Mouse (Mus musculus) layer of hippocampus, adult 11-12 months (tissue): ENCODE data around the gene Rabl6.

Experiments used
- DNase-seq: peaks from one replicate; pipeline ENCODE4 v3.0.0; 2022; ENCODE audit warnings: low spot score

Rabl6 gene

GRCm38 (mm10) chr2:25607761-25608622 is at the start of gene Rabl6:
Rabl6 (minus strand) TSS chr2:25608521.
- DNase-seq, result peak; percentile 91

DNA sequence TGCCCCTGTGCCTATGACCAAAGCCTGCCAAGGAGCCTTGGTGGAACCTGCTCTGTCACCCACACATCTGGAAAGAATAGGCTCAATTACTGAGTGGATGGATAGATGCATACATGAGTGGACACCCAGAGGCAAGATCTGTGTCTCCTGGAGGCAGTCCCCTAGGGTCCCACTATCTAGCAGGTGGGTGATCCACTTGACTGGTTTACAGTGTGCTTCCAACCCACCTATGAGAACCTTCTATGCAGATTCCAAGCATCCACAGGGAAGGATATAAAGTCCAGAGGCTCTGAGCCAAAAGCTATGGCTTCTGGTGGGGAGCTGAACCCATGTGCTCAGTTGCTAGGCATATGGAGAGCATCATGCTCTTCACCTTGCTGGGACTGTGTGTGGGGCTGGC is 49.3 kb upstream of the Rabl6 start, which contains the start of gene Lcn5:
Lcn5 (plus strand) TSS at position 301 of the 400 bp plus-strand sequence.
- no peak for DNase-seq

GRCm38 (mm10) chr2:25657246-25657645 is 48.9 kb upstream of the Rabl6 start:
- no peak for DNase-seq

GRCm38 (mm10) chr2:25656691-25657090 is 48.4 kb upstream of the Rabl6 start:
- no peak for DNase-seq

- DNase-seq, result no peak
Measured at GRCm38 (mm10) chr2:25654502-25654901, 46.2 kb upstream of the Rabl6 start.

GRCm38 (mm10) chr2:25652902-25653301 is 44.6 kb upstream of the Rabl6 start, which contains the start of gene Lcn8:
Lcn8 (plus strand) TSS chr2:25653120.
- DNase-seq, result no peak

GRCm38 (mm10) chr2:25639890-25640289 is 31.6 kb upstream of the Rabl6 start:
- no peak for DNase-seq

DNA sequence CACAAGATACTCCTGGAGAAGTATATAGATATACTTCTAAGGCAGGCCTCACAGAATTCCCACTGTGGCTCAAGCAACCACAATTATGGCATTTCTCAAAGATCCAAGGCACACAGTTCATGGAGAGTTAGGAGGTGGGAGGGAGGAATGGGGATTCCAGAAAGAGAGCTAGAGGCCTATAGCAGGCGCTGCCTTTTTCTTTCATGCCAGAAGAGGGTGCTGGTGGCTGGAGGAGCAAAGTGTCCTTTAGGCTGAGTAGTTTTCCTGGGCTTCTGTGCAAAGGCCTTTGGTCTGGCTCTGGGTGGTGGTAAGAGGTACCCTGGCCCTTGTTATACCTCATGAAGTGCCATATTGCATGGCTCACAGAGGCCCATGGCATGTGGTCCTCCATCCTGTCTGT is 25.7 kb upstream of the Rabl6 start:
- no peak for DNase-seq

DNA sequence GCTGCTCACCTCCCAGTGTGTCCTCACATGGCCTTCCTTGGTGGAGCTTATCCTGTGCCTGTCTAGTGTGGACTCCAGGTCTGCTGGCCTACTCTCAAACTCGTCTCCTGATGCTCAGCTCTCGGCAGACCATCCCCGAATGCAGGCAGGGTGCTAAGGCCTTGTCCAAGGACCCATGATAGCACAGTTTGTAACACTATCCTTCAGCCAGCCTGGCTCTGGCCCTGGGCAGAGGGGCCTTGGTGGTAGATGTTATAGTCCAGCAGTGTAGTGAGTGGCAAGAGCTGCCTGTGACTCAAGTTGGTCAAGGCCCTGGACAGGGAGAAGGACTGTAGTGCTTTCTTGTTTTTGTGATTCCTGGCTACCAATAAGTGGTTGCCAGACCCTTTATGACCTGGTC is 25.3 kb upstream of the Rabl6 start:
- DNase-seq, result no peak

DNA sequence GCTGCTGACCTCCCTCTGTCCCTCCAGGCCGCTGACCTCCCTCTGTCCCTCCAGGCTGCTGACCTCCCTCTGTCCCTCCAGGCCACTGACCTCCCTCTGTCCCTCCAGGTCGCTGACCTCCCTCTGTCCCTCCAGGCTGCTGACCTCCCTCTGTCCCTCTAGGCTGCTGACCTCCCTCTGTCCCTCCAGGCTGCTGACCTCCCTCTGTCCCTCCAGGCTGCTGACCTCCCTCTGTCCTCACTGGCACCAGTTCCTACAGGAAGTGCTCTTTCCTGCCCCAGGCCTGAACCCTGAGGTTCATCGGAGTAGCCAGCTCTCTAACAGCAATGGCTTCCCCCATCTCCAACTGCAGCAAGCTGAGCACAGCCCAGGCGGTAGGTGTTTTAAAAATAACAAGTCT is 20.4 kb upstream of the Rabl6 start:
- DNase-seq, result no peak

DNA sequence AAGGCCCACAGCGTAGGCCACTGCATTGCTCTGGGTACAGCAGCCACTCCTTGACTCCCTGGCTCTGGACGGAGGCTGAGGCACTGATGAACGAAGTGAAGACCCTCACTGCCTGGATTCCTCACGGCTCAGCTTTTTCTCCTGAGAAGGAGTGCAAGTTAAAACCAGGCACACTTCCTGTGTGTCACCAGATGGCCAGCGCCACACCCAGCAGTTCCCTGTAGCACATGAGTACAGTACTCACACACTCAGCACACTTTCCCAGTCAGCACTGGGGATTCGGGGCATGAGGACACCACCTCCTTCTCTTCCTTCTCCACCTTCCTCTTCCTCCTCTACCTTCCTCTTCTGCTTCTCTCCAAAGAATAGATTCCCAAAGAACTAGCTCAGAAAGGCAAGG is 19.5 kb upstream of the Rabl6 start, which contains the start of gene Fcna:
Fcna (minus strand) TSS at position 220 of the 400 bp plus-strand sequence.
- no peak for DNase-seq

DNA sequence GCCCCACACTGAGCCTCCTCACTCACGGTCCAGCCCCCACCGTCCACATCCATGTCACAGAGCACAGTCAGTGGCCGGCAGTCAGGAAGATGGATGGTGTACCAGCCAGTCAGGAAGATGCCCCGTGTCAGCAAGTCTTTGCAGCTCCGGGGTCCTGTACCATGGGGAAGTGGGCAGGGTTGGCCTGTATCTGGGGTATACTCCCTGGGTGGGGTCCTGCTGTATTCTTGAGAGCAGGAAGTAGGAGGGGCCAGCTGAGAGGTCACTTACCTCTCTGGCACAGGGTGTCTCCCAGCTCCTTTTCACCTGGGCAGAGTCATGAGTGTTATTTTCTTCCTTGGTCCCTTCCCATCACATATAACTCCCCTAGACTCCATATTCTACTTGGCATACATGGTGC is 17.7 kb upstream of the Rabl6 start:
- no peak for DNase-seq

DNA sequence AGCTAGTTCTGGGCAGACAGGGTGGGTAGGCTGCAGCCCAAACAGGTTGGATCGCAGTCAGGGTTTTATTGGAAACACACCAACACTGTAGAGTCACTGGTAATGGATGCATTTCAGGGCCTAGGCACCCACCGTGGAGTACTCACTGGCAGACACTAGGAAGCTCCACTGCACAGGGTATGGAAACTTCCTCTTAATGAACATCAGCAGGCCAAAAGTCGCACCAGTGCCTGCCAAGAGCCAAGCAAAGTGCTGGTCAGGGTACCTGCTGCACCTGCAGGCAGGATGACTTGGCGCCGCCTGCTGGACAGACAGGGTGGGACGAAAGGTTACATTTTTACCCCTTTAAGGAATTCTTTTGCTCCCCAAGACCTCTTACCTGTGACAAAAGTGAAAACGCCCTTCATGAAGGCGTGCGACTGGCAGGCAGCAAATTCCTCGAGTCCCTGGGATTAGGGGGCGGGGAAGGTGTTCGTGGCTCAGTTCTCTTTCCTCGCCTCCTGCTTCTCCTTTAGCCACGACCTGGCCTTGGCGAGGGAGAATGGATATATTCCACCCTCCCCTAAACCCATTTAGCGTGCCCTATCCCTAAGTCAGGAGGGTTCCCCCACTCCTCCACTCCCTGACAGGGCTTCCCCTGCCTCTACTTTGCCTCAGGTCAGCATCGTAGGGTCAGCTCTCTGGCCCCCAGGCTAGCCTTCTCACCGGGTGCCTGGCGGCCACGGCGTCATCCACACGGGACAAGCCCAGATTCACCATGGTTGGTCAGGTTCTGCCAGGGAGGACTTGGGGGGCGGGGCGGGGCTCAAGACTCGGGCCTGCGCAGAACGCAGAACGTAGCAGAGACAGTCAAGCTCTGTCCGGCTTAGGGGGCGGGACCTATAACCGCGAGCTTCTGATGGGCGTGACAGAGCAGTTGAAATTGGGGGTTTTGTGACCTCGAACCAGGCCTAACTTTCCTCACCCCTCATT is 13.2 kb upstream of the Rabl6 start, which contains the start of gene Tmem141:
Tmem141 (minus strand) TSS at position 777 of the 972 bp plus-strand sequence.
- DNase-seq, result peak; percentile 88

GRCm38 (mm10) chr2:25620852-25621228 is 12.5 kb upstream of the Rabl6 start:
- DNase-seq, result no peak

DNA sequence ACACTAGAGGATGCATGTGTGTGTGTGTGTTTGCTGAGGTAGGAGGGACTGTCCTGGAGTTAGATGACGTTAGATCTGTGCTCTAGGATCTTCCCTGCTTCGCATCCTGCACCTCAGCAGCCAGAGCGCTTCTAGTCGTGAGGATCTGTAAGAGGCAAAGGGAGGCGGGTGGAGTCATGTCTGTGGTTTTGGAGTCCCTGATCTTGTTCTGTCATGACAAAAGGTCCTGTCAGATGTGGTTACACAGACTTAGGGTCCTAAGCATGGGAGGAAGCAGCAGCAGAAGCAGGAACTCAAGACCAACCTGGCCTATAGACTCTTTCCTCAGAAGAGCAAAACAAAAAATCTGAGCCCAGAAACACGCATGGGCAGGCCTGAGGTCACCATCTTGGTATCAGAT is 12.1 kb upstream of the Rabl6 start:
- DNase-seq, result no peak

- no peak for DNase-seq
Measured at GRCm38 (mm10) chr2:25617578-25617977, 9.3 kb upstream of the Rabl6 start, which contains the start of gene Ccdc183. Ccdc183 (minus strand) TSS chr2:25617678.

DNA sequence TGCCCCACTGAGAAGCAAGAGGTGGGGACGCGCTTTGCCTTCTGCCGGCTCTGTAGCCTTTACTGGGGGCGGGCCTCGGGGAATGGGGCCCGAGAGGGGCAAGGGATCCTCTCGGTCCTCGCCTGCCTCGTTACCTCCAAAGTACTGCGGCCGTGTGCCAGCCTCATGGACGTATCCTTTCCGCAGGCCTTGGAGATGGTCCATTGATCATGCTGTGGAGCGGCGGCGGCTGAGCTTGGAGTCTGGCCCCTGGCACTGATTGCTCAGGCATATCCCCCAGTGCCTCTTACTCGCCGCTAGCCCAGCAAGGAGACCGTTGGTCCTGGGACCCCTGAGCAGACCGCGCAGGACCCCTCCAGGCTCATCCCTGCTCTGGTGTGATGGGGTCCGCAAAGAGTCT is 8.1 kb upstream of the Rabl6 start:
- DNase-seq, result no peak

DNA sequence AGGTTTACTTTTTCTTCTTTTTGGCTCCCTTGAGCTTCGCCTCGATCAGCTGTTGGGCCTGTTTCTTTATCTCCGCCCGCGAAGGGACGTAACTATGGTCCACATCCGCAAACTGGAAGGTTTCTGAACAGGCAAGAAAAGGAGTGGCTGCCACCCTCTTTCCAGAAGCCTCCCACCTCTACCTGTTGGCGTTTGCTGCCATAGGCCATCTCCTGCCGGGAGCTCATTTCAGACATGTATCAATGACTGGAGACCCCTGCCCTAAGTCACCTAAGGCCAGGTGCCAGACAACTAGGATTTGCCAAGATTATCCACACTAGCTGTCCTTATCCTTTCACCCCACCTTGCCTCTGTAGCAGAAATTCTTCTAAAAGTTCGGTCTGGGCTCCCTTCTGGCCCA is 350 bp upstream of the Rabl6 start:
- DNase-seq, result no peak

DNA sequence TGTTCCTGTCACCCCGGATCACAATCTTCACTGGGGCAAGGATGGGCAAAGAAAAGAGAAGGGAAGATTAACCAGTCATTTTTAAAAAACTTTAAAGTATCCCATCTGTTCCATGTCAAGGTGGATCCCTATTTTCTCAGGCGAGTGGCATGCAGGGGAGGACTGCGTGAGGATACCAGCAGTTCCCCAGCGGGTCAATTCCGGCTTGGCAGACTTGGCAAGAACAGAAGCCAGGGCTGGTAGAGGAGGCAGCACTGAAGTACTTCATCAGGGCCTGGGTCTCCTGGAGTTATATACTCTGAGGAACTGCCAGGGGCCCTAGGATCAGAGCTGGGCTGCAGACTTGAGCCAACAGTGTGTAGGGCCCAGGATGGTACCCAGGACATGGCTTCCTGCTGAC is 5.8 kb downstream of the Rabl6 start:
- no peak for DNase-seq

- no peak for DNase-seq
Measured at GRCm38 (mm10) chr2:25600037-25600436, 8.3 kb downstream of the Rabl6 start.

GRCm38 (mm10) chr2:25598749-25599148 is 9.6 kb downstream of the Rabl6 start:
- DNase-seq, result no peak

- DNase-seq, result no peak
Measured at GRCm38 (mm10) chr2:25596765-25597510, 11.4 kb downstream of the Rabl6 start.
